Mouse (Mus musculus): ENCODE measurements at regions not wholly inside any gene's neighbourhood (a gene's known extent, or its start where the extent isn't known, plus 50 kb on each side); places are given as distances from the start of the nearest gene placed in this dataset.
A peak's percentile ranks its signal among the peaks of the same experiment; 100 is the strongest.

- H3K79me3 ChIP-seq (ENCODE audit: low read depth) = no peaks in the 10 kb centered on the region
- no peaks in the 10 kb centered on the region for H3K79me2 ChIP-seq (ENCODE audit: control insufficient read depth, insufficient read depth)
- no peak overlapping the region for H3K4me3 ChIP-seq (ENCODE audit: insufficient read depth, poor library complexity, severe bottlenecking)
- H3ac ChIP-seq (ENCODE audit: control insufficient read depth, insufficient read length, low read depth) = no peak overlapping the region
- TF ChIP-seq CEBPB (IDR thresholded peaks at IDR 0.05; ENCODE audit: low read depth) = no peak
- no peak for TF ChIP-seq USF1 (IDR thresholded peaks at IDR 0.05; ENCODE audit: low read depth)
- TF ChIP-seq CTCF (IDR thresholded peaks at IDR 0.05; ENCODE audit: control insufficient read depth, insufficient read depth, insufficient read length) = no peak
- no peak for TF ChIP-seq MYOG (IDR thresholded peaks at IDR 0.05; ENCODE audit: control insufficient read depth, extremely low read depth, insufficient read length)
- TF ChIP-seq MAX (IDR thresholded peaks at IDR 0.05) = no peak
- TF ChIP-seq FOSL1 (IDR thresholded peaks at IDR 0.05; ENCODE audit: insufficient read depth, low read length, poor library complexity, severe bottlenecking) = no peak
- no peak for TF ChIP-seq MYOD1 (IDR thresholded peaks at IDR 0.05; ENCODE audit: control insufficient read depth, insufficient read length, low read depth)
- H3K36me3 ChIP-seq (ENCODE audit: control insufficient read depth, insufficient read depth) = no peaks in the 10 kb centered on the region
- no peaks in the 10 kb centered on the region for H3K27me3 ChIP-seq (ENCODE audit: control insufficient read depth, insufficient read depth, insufficient read length)
These were observed 323.6 kb downstream of the D3Ertd751e start for GRCm38 (mm10) chr3:42065962-42066361.

GRCm38 (mm10) chr3:42067036-42067435, 324.6 kb downstream of the D3Ertd751e start:
- TF ChIP-seq FOSL1 (IDR thresholded peaks at IDR 0.05; ENCODE audit: insufficient read depth, low read length, poor library complexity, severe bottlenecking) (no peak), MYOD1 (IDR thresholded peaks at IDR 0.05; ENCODE audit: control insufficient read depth, insufficient read length, low read depth) (no peak), CEBPB (IDR thresholded peaks at IDR 0.05; ENCODE audit: low read depth) (no peak), USF1 (IDR thresholded peaks at IDR 0.05; ENCODE audit: low read depth) (no peak), MAX (IDR thresholded peaks at IDR 0.05) (no peak), MYOG (IDR thresholded peaks at IDR 0.05; ENCODE audit: control insufficient read depth, extremely low read depth, insufficient read length) (no peak), CTCF (IDR thresholded peaks at IDR 0.05; ENCODE audit: control insufficient read depth, insufficient read depth, insufficient read length) (no peak)
- H3K79me2 ChIP-seq (ENCODE audit: control insufficient read depth, insufficient read depth) = no peaks in the 10 kb centered on the region
- no peaks in the 10 kb centered on the region for H3K36me3 ChIP-seq (ENCODE audit: control insufficient read depth, insufficient read depth)
- no peak overlapping the region for H3ac ChIP-seq (ENCODE audit: control insufficient read depth, insufficient read length, low read depth)
- H3K27me3 ChIP-seq (ENCODE audit: control insufficient read depth, insufficient read depth, insufficient read length) = no peaks in the 10 kb centered on the region
- H3K79me3 ChIP-seq (ENCODE audit: low read depth) = no peaks in the 10 kb centered on the region
- H3K4me3 ChIP-seq (ENCODE audit: insufficient read depth, poor library complexity, severe bottlenecking) = no peak overlapping the region

- Histone ChIP-seq H3ac (ENCODE audit: control insufficient read depth, insufficient read length, low read depth) (no peak overlapping the region), H3K36me3 (ENCODE audit: control insufficient read depth, insufficient read depth) (no peaks in the 10 kb centered on the region), H3K79me3 (ENCODE audit: low read depth) (no peaks in the 10 kb centered on the region), H3K79me2 (ENCODE audit: control insufficient read depth, insufficient read depth) (no peaks in the 10 kb centered on the region), H3K4me3 (ENCODE audit: insufficient read depth, poor library complexity, severe bottlenecking) (no peak overlapping the region), H3K27me3 (ENCODE audit: control insufficient read depth, insufficient read depth, insufficient read length) (no peaks in the 10 kb centered on the region)
- TF ChIP-seq USF1 (IDR thresholded peaks at IDR 0.05; ENCODE audit: low read depth) (no peak), CTCF (IDR thresholded peaks at IDR 0.05; ENCODE audit: control insufficient read depth, insufficient read depth, insufficient read length) (no peak), MYOG (IDR thresholded peaks at IDR 0.05; ENCODE audit: control insufficient read depth, extremely low read depth, insufficient read length) (no peak), CEBPB (IDR thresholded peaks at IDR 0.05; ENCODE audit: low read depth) (no peak), FOSL1 (IDR thresholded peaks at IDR 0.05; ENCODE audit: insufficient read depth, low read length, poor library complexity, severe bottlenecking) (no peak), MYOD1 (IDR thresholded peaks at IDR 0.05; ENCODE audit: control insufficient read depth, insufficient read length, low read depth) (no peak), MAX (IDR thresholded peaks at IDR 0.05) (no peak)
These were observed 332.3 kb downstream of the D3Ertd751e start for GRCm38 (mm10) chr3:42074532-42075287.

GRCm38 (mm10) chr3:42110976-42111847, 368.8 kb downstream of the D3Ertd751e start:
- Histone ChIP-seq H3K79me2 (ENCODE audit: control insufficient read depth, insufficient read depth) (no peaks in the 10 kb centered on the region), H3K79me3 (ENCODE audit: low read depth) (no peaks in the 10 kb centered on the region), H3K4me3 (ENCODE audit: insufficient read depth, poor library complexity, severe bottlenecking) (no peak overlapping the region), H3K36me3 (ENCODE audit: control insufficient read depth, insufficient read depth) (no peaks in the 10 kb centered on the region), H3K27me3 (ENCODE audit: control insufficient read depth, insufficient read depth, insufficient read length) (no peaks in the 10 kb centered on the region), H3ac (ENCODE audit: control insufficient read depth, insufficient read length, low read depth) (no peak overlapping the region)
- TF ChIP-seq CEBPB (IDR thresholded peaks at IDR 0.05; ENCODE audit: low read depth) (no peak), CTCF (IDR thresholded peaks at IDR 0.05; ENCODE audit: control insufficient read depth, insufficient read depth, insufficient read length) (peak; percentile 48), MYOG (IDR thresholded peaks at IDR 0.05; ENCODE audit: control insufficient read depth, extremely low read depth, insufficient read length) (no peak), FOSL1 (IDR thresholded peaks at IDR 0.05; ENCODE audit: insufficient read depth, low read length, poor library complexity, severe bottlenecking) (no peak), MYOD1 (IDR thresholded peaks at IDR 0.05; ENCODE audit: control insufficient read depth, insufficient read length, low read depth) (no peak), USF1 (IDR thresholded peaks at IDR 0.05; ENCODE audit: low read depth) (no peak), MAX (IDR thresholded peaks at IDR 0.05) (no peak)

- H3ac ChIP-seq (ENCODE audit: control insufficient read depth, insufficient read length, low read depth) = no peak overlapping the region
- no peaks in the 10 kb centered on the region for H3K79me2 ChIP-seq (ENCODE audit: control insufficient read depth, insufficient read depth)
- no peaks in the 10 kb centered on the region for H3K36me3 ChIP-seq (ENCODE audit: control insufficient read depth, insufficient read depth)
- TF ChIP-seq MYOD1 (IDR thresholded peaks at IDR 0.05; ENCODE audit: control insufficient read depth, insufficient read length, low read depth) (no peak), CEBPB (IDR thresholded peaks at IDR 0.05; ENCODE audit: low read depth) (no peak), MYOG (IDR thresholded peaks at IDR 0.05; ENCODE audit: control insufficient read depth, extremely low read depth, insufficient read length) (no peak), MAX (IDR thresholded peaks at IDR 0.05) (no peak), CTCF (IDR thresholded peaks at IDR 0.05; ENCODE audit: control insufficient read depth, insufficient read depth, insufficient read length) (no peak), FOSL1 (IDR thresholded peaks at IDR 0.05; ENCODE audit: insufficient read depth, low read length, poor library complexity, severe bottlenecking) (no peak), USF1 (IDR thresholded peaks at IDR 0.05; ENCODE audit: low read depth) (no peak)
- no peaks in the 10 kb centered on the region for H3K79me3 ChIP-seq (ENCODE audit: low read depth)
- H3K4me3 ChIP-seq (ENCODE audit: insufficient read depth, poor library complexity, severe bottlenecking) = no peak overlapping the region
- no peaks in the 10 kb centered on the region for H3K27me3 ChIP-seq (ENCODE audit: control insufficient read depth, insufficient read depth, insufficient read length)
These were observed 387.6 kb downstream of the D3Ertd751e start for GRCm38 (mm10) chr3:42129821-42130560.

Data from C2C12 (cell line).